Mouse (Mus musculus) cerebellum, postnatal 10 days (tissue): ENCODE data around the gene Fkbp5.
A peak's percentile ranks its signal among the peaks of the same experiment; 100 is the strongest.
"Not testable (repeated sequence)": the region's sequence is repeated elsewhere in the genome, so short reads cannot be mapped to it uniquely, and the experiment has no call there.

ENCODE experiments used
- DNase-seq, 2 experiments: peaks; one replicate each; pipeline ENCODE4 v3.0.0; 2021; ENCODE audit warnings: mixed read lengths in 2 of 2

Gene Fkbp5

GRCm38 (mm10) chr17:28517441-28517955 lies at the start of gene Fkbp5:
Fkbp5 (minus strand) TSS chr17:28517527.
- peak; percentile 61 to 68 for DNase-seq

GRCm38 (mm10) chr17:28565181-28565580 lies 47.9 kb upstream of the Fkbp5 start:
- DNase-seq = no peak

- no peak for DNase-seq
Observed at GRCm38 (mm10) chr17:28561613-28562012, 44.3 kb upstream of the Fkbp5 start.

GRCm38 (mm10) chr17:28560598-28560997 lies 43.3 kb upstream of the Fkbp5 start, which contains the start of gene Clps:
Clps (minus strand) TSS chr17:28560766.
- DNase-seq = no peak

- DNase-seq = no peak
Observed at GRCm38 (mm10) chr17:28557772-28558171, 40.4 kb upstream of the Fkbp5 start.

GRCm38 (mm10) chr17:28556635-28557396 lies 39.5 kb upstream of the Fkbp5 start:
- no peak for DNase-seq

- not testable (repeated sequence) for DNase-seq
Observed at GRCm38 (mm10) chr17:28554021-28554420, 36.7 kb upstream of the Fkbp5 start.

- peak; percentile 84 to 88 for DNase-seq
Observed at GRCm38 (mm10) chr17:28553040-28553793, 35.9 kb upstream of the Fkbp5 start.

GRCm38 (mm10) chr17:28549111-28549510 lies 31.8 kb upstream of the Fkbp5 start, which contains the start of gene Clpsl2:
Clpsl2 (plus strand) TSS chr17:28549411.
- no peak for DNase-seq

GRCm38 (mm10) chr17:28548550-28548949 lies 31.2 kb upstream of the Fkbp5 start:
- no peak for DNase-seq

GRCm38 (mm10) chr17:28546925-28547324 lies 29.6 kb upstream of the Fkbp5 start:
- peak in 1 of 2 experiments; percentile 38 for DNase-seq

GRCm38 (mm10) chr17:28537881-28538280 lies 20.6 kb upstream of the Fkbp5 start:
- peak; percentile 28 to 46 for DNase-seq

GRCm38 (mm10) chr17:28533327-28533726 lies 16.0 kb upstream of the Fkbp5 start:
- DNase-seq = no peak

- DNase-seq = no peak
Observed at GRCm38 (mm10) chr17:28532557-28532956, 15.2 kb upstream of the Fkbp5 start.

- no peak for DNase-seq
Observed at GRCm38 (mm10) chr17:28531946-28532345, 14.6 kb upstream of the Fkbp5 start.

GRCm38 (mm10) chr17:28530506-28530905 lies 13.2 kb upstream of the Fkbp5 start, which contains the start of gene Armc12:
Armc12 (plus strand) TSS chr17:28530806.
- DNase-seq = no peak

- DNase-seq = no peak
Observed at GRCm38 (mm10) chr17:28529116-28529515, 11.8 kb upstream of the Fkbp5 start.

- peak; percentile 94 to 96 for DNase-seq
Observed at GRCm38 (mm10) chr17:28528043-28528351, 10.7 kb upstream of the Fkbp5 start.

- DNase-seq = no peak
Observed at GRCm38 (mm10) chr17:28527184-28528042, 10.1 kb upstream of the Fkbp5 start.

- no peak for DNase-seq
Observed at GRCm38 (mm10) chr17:28524831-28525430, 7.6 kb upstream of the Fkbp5 start.

- no peak for DNase-seq
Observed at GRCm38 (mm10) chr17:28524009-28524695, 6.8 kb upstream of the Fkbp5 start.
